Mouse (Mus musculus) thymus, adult 2 months (tissue): ENCODE results near the gene Prim2.

Experiments used
- CTCF ChIP-seq: fragments of 200-500 bp; IDR thresholded peaks from 2 replicates; pipeline ENCODE4 v1.5.1; 2012; ENCODE audit warnings: mild to moderate bottlenecking, control low read depth, low read length, moderate library complexity, borderline replicate concordance; ENCODE audit not compliant: control insufficient read depth, poor library complexity, insufficient read depth; ENCODE audit errors: extremely low read depth
- POLR2A ChIP-seq: fragments of 200-500 bp; IDR thresholded peaks from 2 replicates; pipeline ENCODE4 v1.6.1; 2012; ENCODE audit warnings: mild to moderate bottlenecking, low read length, control low read depth, moderate library complexity; ENCODE audit not compliant: control insufficient read depth, poor library complexity, insufficient read depth; ENCODE audit errors: extremely low read depth

GRCm38 (mm10) chr1:33584590-33584978 is 85.0 kb downstream of the Prim2 start:
- TF ChIP-seq POLR2A: no peak
- no peak for TF ChIP-seq CTCF
